Mouse (Mus musculus): ENCODE measurements around the gene Mdga2. TPM values are rescaled to one million over a fixed set of nuclear protein-coding genes. Genes with fewer than 3 reads are reported as not detected.

Gene Mdga2
- polyA plus RNA-seq, 1 experiment, result not detected

DNA sequence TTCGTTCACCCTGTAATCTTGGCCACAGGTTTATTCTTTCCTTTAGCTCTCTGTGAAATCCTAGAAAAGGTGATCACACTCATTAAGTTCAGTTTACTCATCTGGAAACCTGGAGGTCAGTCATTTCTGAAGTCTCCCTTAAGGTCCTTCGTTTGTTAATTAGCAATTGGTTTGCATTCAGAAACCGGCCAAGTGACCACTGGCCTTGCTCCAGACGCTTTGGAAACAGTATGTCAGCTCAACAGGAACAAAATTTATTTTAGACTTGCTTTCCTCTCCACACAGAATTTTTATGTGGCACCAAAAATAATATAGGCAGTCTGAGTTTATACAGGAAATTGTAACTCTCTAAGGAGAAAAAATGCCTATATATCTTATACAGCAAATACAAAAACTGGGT, 323.0 kb downstream of the Mdga2 start:
- no peak for TF ChIP-seq GATA1 (IDR thresholded peaks at IDR 0.05; ENCODE audit: low read length)

DNA sequence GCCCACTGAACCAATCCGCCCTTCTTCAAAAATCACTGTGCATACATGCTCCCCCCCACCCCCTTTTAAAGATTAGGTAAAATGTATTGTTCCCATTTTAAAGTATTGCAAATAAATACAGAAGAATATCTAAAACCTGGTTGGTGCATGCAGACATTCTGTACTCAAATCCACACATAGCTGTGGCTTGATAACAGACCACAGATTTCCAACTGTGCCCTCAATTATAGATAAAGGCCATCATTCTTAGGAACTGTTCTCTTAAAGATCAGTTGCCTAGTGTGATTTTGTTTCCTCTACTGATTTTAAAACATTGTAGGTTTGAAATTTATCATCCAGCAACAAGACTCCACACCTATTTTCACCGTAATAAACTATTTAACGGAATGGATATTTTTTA, 325.6 kb downstream of the Mdga2 start:
- no peak for TF ChIP-seq GATA1 (IDR thresholded peaks at IDR 0.05; ENCODE audit: low read length)

DNA sequence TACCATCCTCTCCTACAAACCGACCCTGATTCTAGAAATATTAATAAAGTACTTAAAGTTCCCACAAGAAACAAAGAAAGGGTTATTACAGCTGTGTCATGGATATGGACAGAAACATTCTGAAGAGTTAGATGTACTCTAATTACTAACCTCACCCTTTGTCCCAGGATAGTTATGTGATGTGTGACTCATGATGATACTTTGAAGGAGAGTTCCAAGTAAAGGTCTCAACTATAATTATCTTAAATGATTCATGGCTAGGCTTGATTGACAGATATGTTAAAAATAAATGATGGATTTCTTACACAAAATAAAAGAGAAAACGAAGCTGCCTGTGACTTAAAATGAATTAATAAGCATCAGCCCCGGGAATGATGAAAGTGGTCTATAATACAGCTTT, 332.1 kb downstream of the Mdga2 start:
- TF ChIP-seq GATA1 (IDR thresholded peaks at IDR 0.05; ENCODE audit: low read length), result no peak

DNA sequence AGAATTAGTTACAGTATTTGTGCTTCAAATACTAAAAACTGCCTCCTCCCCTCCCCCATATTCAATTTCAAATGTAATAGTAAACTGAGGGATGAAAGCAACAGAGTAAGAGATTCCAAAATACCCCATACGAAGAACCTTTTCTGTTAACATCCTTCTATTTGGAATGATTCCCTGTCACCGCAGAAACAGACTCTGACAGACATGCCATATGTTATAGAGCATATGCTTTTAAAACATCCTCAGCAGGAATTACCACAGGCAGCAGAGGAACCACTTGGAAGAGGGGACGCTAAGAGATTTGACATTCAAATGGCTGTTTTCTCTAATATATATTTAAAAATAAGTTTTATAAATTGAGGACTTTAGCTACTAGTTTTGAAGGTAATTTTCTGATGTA, 333.1 kb downstream of the Mdga2 start:
- TF ChIP-seq GATA1 (IDR thresholded peaks at IDR 0.05; ENCODE audit: low read length), result no peak

DNA sequence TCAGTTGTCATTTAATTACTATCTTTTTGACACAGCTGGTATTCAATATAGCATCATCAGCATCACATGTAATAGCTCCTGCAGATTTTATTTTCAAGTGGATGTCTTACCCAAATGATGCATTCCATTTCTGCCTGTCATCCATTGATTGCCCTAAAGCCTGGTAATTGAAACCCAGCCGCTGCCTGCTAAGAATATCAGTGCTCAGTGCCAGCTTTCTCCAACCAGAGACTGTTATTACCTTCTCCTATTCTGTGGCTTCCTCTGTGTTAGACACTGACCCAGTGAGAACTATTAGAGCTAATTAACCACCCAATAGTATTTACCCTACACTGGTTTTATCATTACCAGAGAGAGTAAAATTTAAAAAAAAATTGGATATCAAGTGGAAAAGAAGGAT, 333.7 kb downstream of the Mdga2 start:
- no peak for TF ChIP-seq GATA1 (IDR thresholded peaks at IDR 0.05; ENCODE audit: low read length)

DNA sequence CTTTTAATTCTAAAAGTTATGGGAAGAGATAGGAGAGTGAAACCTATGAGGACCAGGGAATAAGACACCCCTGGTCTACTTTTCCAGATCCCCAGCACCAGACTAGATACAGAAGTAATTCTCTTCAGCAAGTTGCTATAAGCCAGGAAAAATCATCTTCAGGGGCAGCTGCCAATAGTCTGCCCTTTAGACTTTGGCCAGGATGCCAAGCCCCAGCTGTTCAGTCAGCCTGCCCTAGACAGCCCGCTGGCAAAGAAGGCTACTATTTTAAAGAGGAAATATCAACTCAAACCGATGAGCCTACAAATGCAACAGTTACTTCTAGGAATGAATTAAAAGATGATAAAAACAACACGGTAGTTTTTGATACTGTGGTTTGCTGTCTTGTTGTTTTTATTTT, 356.1 kb downstream of the Mdga2 start:
- no peak for TF ChIP-seq GATA1 (IDR thresholded peaks at IDR 0.05; ENCODE audit: low read length)

DNA sequence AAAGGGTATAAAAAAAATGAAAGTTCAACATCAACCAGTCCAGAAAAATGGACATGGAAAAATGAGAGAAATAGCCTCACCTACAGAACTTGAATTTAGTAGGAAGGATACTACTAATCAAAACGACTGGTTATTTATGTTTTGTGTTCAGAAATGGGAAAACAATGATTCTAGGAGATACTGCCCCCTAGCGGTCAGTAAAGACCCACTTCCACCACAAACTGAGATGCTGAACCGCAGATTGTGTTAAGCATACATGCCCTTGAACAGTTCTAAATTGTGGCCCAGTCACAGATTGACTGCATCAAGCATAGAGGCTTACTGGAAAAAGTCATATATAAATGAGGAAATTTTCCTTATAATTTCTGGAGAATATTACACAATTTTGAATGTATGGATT, 369.2 kb downstream of the Mdga2 start:
- TF ChIP-seq GATA1 (IDR thresholded peaks at IDR 0.05; ENCODE audit: low read length), result no peak

DNA sequence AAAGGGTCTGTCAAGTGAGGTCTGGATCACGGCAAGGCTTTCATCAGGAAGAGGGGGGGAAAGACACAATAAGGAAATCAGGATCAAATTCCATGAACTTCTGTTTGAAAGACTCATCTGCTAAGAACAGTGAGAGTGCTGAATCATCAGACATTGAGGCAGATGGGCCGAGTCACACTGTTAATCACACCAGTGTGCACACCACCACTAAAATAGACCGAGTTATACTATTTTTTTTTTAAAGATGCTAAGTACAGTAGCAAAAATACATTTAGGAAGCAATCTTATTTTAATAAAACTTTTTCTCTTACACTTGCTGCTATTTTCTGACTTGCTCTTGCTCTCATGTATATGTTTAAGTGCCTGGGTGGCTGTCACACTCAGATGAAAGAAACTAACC, 382.0 kb downstream of the Mdga2 start:
- TF ChIP-seq GATA1 (IDR thresholded peaks at IDR 0.05; ENCODE audit: low read length), result no peak

DNA sequence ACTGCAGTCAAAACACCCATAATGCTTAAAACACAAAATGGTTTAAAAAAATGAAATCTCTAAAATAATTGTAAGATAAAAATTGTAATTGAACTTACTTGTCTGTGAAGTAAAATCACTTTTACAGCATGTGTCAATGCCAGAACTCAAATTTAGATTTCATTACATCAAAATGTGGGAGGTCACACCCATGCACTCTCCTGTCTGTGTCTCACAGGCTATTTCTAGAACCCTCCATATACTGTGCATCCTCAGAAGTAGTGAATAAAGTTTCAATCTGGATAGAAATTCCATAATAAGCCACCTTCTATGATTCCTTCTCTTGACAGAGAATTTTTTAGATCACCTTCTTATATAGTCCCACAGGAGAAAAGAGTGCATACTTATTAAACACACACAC, 466.7 kb downstream of the Mdga2 start:
- no peak for TF ChIP-seq GATA1 (IDR thresholded peaks at IDR 0.05; ENCODE audit: low read length)

DNA sequence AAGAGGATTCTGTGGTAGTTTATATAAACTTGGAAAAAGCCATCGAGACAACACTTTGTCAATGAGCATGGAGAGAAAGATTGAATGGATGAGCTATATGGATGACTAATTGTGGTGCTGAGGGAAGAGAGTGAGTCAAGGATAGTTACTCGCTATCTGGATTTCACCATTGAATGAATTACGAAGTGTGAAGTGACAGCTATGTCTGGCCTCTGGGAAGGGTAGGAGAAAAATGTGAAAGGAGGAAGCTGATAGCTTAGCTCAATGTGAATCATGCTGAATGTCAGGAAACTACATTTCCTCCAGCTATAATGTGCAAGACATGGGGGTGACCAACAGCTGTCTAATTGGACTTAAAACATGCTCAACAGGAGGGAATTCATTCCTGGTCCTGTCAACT, 487.8 kb downstream of the Mdga2 start:
- TF ChIP-seq GATA1 (IDR thresholded peaks at IDR 0.05; ENCODE audit: low read length), result no peak

DNA sequence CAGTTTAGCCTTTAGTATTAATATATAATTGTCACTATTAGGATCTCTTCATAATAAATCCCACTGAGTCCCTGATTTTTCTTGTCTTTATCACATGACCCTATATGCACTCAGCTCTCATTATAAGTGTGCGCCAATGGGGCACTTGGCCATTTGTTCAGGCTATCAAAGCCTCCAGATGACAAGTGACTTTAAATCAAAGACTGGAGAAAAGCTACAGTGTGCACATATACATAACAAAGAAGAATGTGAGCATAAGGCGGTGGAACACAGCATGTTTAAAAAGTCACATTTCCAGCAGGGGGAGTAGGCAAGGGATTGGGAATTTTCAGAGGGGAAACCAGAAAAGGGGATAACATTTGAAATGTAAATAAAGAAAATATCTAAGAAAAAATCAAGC, 497.9 kb downstream of the Mdga2 start:
- no peak for TF ChIP-seq GATA1 (IDR thresholded peaks at IDR 0.05; ENCODE audit: low read length)

DNA sequence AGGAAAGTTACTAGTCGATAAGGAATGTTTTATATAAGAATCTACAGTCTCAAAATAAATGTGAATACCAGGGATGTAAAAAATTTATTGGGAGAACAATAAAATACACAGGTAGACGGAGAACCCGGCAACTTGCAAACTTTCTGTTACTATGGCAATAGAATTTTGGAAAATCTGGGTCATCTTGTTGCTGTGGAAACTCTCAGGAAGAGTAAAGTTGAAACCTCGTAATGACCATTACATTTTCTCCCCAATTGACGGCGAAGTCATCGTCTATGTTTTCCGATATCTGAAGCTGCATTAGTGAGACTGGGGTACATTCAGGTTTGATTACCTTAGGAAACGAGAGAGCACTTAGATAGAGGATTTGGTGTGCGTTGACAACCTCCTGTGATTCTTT, 514.0 kb downstream of the Mdga2 start:
- TF ChIP-seq GATA1 (IDR thresholded peaks at IDR 0.05; ENCODE audit: low read length), result no peak

DNA sequence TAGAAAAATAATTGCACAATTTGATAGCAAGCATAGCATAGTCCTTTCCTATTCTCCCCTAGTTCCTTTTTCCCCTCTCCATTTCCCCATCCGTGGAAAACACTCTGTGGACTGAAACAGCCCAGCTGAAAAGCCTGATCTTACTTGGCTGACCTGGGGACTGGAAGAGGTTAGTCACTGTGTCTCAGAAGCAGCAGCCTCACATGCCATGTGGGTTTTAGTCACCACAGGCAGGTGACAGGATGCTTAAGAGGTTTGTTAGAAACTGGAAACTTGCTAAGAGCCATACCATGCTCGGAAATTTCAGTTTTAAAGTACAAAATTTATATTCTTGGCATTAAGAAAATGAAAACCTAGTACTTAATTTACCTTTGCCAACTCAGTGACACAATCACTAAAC, 514.9 kb downstream of the Mdga2 start:
- no peak for TF ChIP-seq GATA1 (IDR thresholded peaks at IDR 0.05; ENCODE audit: low read length)

DNA sequence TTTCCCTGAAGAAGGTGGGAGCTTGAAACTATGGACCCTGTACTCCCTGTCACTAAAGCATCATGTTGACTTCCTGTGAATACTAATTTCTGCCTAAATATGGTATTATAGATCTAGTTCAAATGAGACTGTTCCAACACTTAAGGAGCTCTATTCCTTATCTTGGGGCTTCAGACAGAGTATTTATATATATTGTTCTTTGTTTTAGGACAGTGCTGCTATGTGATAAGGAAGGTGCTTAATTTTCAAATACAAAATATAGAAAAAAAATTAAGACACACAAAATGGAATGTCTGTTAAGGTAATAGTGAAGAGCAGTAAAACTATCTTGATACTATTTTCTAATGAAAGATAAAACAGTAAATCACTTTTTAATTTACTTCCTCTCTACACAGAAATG, 517.3 kb downstream of the Mdga2 start:
- TF ChIP-seq GATA1 (IDR thresholded peaks at IDR 0.05; ENCODE audit: low read length), result no peak

DNA sequence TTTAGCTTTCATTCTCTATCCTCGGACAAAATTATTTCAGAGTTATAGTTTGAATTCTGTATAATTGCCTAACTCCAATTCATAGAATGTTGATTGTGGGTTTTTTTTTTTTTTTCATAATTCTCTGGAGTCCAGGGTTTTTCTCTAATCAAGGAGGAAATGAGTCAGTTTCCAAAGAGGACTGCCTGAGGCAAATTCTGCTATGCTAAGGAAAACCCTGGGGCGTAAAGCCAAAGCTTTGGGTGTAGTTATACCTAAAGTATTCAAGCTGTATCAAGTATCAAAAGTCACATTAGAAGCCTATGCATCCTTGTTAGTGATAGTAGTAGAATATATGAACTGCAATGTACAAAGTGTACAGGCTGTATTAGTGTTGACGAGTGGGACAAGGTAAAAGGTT, 519.6 kb downstream of the Mdga2 start:
- TF ChIP-seq GATA1 (IDR thresholded peaks at IDR 0.05; ENCODE audit: low read length), result no peak

DNA sequence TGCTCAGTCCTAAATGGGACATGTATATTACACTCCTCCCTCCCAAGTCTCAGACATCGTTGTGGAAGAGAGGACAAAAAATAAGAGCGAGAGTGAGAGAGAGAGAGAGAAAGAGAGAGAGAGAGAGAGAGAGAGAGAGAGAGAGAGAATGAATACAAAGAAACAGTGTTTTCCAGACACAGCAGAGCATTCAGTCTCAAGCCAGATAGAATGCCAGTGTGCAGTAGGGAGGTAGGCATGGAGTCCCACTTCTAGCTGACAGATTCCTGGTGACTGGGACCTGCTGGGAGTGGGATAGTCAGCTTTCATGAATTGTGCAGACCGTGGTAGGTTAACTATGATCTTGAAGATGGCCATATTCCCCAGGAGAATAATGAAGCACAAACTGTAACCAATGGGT, 542.8 kb downstream of the Mdga2 start:
- TF ChIP-seq GATA1 (IDR thresholded peaks at IDR 0.05; ENCODE audit: low read length), result no peak

DNA sequence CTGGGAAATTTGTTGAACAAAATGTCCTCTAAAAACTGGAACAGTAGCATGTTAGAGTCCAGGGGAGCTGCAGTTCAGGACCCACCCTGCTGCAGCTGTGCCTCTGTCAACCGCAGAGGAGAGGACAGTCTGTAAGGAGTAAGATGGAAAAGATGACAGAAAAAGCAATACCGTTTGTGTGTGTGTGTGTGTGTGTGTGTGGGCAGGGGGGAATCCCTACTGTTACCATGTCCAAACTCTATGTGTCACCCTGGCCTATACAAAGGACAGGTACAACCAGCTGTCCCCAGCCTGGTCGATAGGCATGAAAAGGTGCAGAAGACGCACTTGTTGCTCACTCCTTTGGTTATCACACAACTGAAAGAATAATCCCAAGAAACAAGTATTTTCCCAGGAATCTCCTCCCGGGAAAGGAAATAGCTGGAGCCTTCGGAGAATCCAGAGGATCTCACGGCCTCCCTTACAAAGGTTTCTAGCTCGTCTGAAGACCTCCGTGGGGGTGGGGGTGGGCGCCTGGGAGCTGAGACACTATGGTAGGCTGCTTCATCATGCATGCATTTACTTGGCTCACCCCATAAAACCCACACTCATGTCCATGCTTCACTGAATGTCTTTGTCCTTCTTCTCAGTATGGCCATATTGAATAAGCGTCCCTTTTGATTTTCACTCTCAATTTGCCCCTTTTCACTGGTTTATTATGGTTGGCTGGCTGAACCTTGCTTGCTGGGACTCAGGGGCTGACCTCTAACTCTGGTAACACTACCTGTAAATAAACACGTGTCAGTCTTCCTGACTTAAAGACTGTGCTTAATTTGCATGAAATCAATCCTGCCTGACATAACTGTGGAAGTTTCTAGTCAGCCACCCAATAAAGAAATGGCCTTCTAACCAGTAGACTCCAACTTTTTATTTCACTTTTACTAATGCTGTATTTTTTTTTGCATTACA, 573.5 kb downstream of the Mdga2 start:
- TF ChIP-seq GATA1 (IDR thresholded peaks at IDR 0.05; ENCODE audit: low read length), result no peak

Measured in G1E-ER4 (cell line).